In the genomic region with DNA sequence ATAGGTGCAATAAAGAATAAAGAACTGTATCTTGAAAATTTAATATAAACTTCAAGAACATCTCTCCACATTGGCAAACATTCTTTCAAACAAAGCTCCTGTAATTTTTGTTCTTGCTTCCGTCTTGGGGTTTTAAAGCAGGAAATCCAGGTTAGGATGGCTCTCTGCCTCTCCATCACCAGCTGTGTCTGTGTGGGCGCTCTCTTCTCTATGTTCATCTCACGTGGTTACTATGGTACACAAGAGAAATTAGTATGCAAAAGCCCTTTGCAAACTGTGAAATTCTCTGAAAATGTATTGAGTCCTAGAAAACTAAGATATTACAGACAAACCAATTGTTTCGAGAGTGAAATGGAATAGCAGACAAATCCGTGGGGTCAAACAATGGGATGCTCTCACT, we compare ENCODE assay signal across 25 mouse cellular contexts. TPM values are rescaled to one million over a fixed set of nuclear protein-coding genes. Genes with fewer than 3 reads are reported as not detected.
"Had no signal": no experiment of that assay in that cellular context is flagged by ENCODE, and none has a peak within 500 bp of the region (broad histone marks: within the 10 kb centered on the region; RNA-seq: fewer than 3 reads in every experiment).

No protein-coding gene starts in this region.

- H3K4me3 ChIP-seq: midbrain, embryonic 10.5 days; midbrain, embryonic 12.5 days; myocyte; neural tube, embryonic 13.5 days; neural tube, embryonic 15.5 days; stomach, embryonic 15.5 days had no signal

- H3K27ac ChIP-seq: midbrain, embryonic 10.5 days; midbrain, embryonic 12.5 days; neural tube, embryonic 13.5 days; neural tube, embryonic 15.5 days; stomach, embryonic 15.5 days; stomach, postnatal 0 days had no signal

- H3K4me1 ChIP-seq: midbrain, embryonic 10.5 days; midbrain, embryonic 12.5 days; stomach, embryonic 15.5 days had no signal

- DNase-seq: lung, adult 18-20 months; lung, embryonic 14.5 days; lung, postnatal 10 days; lung, postnatal 4 days; midbrain, embryonic 14.5 days; right cerebral cortex, postnatal 14 days; thymus, adult 2 months; thymus, postnatal 25 days; thymus, postnatal 4 days had no signal

RNA-seq across cellular contexts. Expression of a gene that starts 4.3 kb away (rescaled TPM):
- total RNA-seq: megakaryocyte, adult 5-6 weeks; megakaryocyte-erythroid progenitor cell, adult 5-6 weeks had no signal
- polyA plus RNA-seq: liver, embryonic 16.5 days; lung, embryonic 14.5 days; lung, embryonic 16.5 days; midbrain, embryonic 10.5 days; midbrain, embryonic 12.5 days; midbrain, embryonic 14.5 days; midbrain, embryonic 16.5 days; myocyte; neural tube, embryonic 11.5 days; neural tube, embryonic 13.5 days; neural tube, embryonic 15.5 days; spleen, adult 2 months; stomach, embryonic 15.5 days; stomach, postnatal 0 days; testis, adult 2 months; thymus, adult 2 months; urinary bladder, adult 2 months had no signal

RNA-seq across cellular contexts. Expression of a gene that starts 30.4 kb away (rescaled TPM):
- total RNA-seq: megakaryocyte-erythroid progenitor cell, adult 5-6 weeks had no signal
- polyA plus RNA-seq: liver, embryonic 16.5 days; midbrain, embryonic 12.5 days; midbrain, embryonic 14.5 days; neural tube, embryonic 11.5 days; spleen, adult 2 months had no signal
